Mouse (Mus musculus): ENCODE results near the gene Kif13a.

Gene Kif13a

DNA sequence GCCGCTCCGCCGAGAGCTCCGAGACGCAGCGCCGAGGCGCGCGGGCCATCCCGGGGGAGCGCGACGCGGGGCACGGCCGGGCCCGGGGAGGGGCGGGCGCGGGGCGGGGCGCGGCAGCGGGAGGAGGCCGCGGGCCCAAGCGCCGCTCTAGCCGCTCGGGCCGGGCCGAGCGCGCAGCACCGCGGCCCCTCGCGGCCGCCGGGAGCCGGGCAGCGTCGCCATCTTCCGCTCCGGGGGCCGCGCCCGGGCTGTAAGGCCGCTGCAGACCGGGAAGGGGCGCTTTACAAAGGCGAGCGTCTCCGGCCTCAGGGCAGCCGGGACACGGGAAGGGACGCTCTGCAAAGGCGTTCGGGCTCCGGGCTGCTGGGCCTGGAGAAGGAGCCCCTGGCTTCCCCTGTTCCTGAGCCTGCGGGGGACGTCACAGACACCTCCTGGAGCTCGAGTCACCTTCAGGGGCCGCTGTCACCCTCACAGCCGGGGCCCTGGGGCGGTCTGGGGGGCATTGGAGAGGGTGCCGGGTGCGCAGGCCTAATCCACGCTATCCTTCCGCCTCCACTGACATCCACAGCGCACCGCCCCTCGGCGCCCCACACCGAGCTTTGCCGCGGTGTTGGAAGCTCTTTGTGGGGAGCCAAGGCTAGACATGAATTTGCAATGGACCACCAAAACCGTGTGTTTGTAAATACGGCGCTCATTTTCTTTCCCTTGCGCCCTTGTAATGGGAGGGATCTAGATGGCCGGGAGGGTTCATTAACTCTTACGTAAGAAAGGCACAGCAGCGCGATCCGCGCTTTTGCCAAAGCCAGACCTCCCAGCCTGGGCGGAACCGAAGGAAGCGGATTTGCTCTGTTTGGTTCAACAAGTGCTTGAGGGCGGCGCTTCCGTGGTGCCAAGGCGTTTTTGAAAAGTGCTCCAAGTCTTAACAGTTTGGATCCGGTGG, at the start of gene Kif13a:
TSS of gene Kif13a (minus strand) at position 149 of the 940 bp plus-strand sequence.
- peak; percentile 26 for DNase-seq (ENCODE audit: low spot score)

DNA sequence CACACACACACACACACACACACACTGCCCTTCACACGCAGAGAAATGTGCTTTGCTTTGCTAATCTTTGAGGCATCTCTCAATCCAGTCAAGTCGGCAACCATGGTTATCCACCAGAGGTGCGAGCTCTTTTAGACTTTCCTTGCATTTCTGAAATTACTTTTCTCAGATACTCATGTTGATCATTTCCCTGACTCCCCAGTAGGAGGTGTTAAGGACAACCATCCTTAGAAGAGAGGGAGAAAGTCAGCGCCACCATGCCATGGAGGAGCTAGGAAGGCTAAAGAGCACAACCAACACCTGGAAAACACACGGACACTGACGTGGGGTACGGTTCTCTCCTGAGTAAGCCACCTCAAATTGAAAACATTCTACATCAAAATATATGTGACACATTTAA, 46.9 kb upstream of the Kif13a start:
- no peak for DNase-seq (ENCODE audit: low spot score)

DNA sequence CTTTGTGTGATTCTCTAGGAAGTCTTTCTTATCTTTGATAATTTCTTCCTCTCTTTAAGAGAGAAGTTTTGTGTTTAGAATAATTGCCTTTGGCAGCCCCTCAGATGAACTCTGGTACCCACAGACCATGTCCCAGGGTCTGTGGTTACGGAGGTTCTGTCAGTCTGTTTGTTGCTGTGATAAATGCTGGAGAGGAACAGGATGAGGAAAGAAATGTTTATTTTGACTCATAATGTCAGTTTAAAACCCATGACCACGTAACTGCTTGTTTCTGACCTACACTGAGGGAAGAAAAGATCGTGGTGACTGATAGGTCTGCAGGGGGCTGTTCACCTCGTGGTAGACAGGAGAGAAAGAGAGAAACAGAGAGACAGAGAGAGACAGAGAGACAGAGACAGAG, 46.3 kb upstream of the Kif13a start:
- DNase-seq (ENCODE audit: low spot score), result no peak

DNA sequence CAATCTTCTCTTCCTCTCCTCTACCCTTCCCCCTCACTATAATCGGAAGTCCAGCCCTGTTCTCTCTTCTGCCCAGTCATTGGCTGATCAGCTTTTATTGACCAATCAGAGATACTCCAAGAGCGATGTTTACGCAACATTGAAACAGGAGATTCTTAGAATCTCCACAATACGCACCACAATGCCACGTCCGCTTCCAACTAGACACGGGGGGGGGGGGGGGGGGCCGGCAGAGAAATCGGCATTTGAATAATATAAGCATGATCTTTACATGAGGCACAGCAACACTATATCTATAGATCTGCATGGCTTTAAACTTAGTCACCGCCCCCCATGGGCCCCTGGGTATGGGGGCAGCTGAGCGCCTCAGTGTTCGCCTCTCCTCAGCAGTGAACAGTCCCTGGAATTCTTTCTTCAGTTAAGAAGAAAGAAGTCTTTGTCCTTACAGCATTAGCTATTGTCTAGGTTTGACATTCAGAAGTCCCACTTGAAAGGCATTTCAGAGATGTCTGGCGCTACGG, 45.4 kb upstream of the Kif13a start:
- no peak for DNase-seq (ENCODE audit: low spot score)

DNA sequence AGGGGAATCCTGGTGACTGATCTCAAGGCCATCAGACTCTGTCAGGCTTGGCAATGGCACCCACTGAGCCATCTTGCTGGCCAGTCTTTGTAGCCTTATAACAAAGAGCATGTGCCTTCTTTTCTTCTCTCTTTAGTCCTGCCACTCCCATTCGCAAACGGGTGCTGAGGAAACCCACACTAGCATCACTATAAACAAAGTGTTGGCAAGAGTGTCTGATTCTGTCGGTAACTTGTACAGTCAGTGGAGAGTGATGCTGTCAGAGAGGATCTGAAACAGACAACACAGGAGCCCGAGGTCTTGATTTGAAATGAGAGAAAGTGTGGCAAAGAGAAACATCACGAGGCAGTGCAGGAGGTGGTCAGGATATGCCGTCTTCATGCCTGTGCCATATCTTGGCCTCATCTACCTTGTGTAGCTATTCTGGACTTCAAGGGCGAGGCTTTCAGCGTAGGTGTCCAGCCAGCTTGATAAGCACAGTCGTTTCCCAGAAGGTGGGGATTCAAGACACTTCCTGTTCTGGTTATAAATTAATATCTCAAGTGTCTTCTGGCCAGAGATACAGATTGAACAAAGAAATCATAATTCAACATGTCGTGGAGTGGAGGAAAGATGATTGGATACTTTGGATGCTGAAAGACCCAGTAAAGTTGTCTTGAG, 40.7 kb upstream of the Kif13a start:
- no peak for DNase-seq (ENCODE audit: low spot score)

DNA sequence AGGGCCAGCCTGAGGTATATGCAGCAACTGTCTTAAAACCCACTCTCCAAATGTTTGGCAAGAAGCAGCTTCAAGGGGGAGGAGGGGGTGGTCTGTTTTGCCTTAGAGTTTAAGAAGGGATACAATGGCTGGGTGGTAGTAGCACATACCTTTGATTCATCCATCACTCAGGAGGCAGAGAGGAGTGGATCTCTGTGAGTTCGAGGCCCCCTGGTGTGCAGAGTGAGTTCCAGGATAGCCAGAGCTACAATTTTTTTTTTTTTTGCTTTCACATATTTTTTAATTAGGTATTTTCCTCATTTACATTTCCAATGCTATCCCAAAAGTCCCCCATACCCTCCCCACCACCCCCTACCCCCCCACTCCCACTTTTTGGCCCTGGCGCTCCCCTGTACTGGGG, 39.0 kb upstream of the Kif13a start:
- no peak for DNase-seq (ENCODE audit: low spot score)

DNA sequence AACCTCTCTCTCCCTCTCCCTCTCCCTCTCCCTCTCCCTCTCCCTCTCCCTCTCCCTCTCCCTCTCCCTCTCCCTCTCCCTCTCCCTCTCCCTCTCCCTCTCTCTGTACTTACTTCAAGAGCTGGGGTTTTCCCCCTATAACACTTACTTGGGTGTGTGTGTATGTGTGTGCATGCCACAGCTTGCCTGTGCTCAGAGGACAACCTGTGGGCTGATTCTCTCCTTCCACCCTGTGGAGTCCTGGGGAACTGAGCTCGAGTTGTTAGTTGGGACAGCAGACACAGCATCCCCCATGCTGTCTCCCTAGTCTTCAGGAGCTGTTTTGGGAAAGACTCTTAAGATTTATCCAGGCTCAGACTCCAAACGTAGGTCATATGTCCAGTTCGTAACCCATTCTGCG, 37.6 kb upstream of the Kif13a start:
- no peak for DNase-seq (ENCODE audit: low spot score)

DNA sequence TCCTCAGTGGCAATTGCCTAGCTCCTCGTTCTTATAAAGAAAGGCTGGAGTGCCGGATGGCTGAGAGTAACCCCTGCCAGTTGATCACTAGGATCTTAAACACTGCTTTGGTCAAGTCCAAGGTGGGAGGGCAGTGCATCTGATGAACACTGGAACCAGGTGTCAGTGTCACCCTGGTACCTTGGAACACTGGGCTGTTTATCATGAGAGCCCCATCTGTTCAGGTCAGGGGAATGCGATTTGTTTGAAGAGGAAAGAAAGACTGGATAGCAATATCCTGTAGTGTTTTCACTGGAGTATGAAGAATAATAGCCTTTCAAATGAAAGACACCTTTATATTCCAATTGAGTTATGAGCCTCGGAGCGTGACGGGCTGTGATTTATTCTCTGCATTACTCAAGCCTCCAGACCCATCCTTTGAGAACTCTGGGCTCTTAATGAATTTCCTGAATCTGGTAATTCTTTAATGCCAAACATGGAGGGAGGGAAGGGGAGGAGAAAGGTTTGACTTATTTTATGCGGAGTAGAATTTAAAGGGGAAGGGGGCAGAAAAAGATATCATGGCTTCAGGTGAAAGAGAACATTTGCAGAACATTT, 31.3 kb upstream of the Kif13a start:
- no peak for DNase-seq (ENCODE audit: low spot score)

DNA sequence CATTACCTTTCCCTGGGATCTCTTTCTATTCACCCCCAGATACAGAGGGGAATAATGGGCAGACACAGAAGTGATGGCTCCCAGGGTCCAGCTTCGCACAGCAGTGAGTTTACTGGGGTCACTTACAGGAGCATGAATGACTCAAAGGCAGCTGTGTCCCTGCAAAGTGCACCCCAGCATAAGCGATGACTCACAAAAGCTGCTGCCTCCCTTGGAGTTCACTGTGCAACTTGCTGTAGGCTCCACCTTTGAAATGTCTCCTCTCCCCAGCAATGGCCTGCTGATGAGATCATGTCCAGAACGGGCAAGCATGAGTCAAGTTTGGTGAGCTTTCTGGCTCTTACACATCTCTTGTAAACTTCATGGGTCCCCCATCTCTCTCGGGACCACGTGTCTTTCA, 29.5 kb upstream of the Kif13a start:
- no peak for DNase-seq (ENCODE audit: low spot score)

DNA sequence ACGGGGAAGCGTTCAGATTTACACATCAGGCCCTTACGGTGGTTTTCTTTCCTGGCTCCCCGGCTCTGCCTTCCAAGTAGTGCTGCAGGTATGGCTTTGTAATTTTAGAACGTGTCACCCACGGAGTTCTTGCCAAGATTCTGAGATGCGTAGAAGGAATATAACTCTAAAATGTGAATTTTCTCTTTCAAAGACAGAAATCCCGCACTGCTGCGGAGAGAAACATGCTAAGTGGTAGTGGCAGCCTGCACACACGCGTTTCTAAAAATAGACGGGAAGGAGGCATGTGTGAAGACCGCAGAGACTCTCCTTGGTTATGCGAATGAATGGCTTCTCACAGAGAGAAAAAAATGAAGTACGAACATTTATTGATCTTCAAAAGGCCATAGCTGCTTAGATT, 21.5 kb upstream of the Kif13a start:
- DNase-seq (ENCODE audit: low spot score), result no peak

DNA sequence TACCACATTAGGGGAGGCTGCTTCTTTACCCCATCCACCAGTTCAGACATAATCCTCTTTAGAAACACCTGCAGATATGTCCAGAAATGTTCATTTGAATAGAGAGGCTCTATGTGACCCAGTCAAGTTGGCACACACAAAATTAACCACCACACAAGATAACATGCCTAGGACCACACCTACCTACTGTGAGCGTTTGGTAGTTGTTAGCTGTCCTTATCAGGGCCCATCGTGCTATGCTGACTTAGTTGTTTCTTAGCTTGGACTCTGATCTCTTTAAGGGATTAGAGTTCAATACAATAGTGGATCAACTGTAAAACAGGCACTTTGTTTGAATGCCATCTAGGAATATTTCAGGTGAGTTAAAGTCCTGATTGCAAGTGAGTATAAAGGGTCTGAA, 20.1 kb upstream of the Kif13a start:
- no peak for DNase-seq (ENCODE audit: low spot score)

DNA sequence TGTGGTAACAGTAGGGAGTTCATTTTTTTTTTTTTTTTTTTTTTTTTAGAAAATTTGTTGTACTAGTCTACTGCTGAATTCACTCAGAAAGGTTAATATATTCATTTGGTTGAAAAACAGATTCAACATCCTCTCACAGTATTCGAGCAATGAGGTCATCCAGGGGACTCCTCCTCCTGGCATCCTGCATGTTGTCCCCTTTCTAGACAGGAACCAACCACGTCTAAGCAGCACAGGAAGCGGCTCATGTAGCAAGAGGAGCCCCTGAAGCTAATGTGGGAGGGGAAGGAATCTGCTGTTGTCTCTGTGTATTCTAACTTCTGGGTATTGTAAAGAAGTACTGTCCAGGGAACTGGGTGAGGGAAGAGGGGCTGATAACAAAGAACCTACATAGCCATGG, 18.4 kb upstream of the Kif13a start:
- no peak for DNase-seq (ENCODE audit: low spot score)

DNA sequence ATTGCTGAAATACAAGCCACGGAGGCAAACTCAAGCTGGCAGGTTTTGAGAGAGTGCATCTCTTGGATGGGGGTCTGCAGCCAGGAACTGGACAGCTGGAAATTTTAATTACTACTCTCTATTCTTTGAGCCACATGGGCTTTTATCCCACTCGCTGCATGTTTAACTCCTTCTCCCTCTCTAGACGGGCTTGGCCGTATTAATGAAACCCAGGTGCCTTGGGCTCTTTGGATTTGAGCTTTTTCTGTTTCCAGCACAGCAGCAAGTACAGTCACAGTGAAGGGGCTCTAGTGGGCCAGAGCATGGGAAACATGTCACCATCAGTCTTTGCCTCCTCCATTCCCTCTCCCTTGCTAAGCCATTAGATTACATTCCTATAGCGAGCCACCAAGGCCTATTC, 16.4 kb upstream of the Kif13a start:
- no peak for DNase-seq (ENCODE audit: low spot score)

DNA sequence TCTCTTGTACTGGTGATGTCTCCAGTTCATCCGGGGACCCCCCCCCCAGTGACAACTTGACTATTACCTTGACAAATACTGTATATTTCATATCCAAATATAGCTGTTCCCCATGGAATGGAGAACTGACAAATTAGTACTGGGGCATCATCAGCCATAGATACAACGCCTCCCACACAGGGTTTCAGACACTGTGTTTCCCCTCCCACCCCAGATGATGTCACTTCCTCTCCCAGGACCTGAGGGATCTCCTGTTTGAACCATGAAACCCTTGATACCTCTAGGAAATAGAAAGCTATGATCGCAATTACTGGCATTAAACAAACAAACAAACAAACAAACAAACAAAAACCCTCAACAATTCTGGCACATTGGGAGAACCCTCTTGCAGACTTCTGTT, 15.6 kb upstream of the Kif13a start:
- DNase-seq (ENCODE audit: low spot score), result no peak

DNA sequence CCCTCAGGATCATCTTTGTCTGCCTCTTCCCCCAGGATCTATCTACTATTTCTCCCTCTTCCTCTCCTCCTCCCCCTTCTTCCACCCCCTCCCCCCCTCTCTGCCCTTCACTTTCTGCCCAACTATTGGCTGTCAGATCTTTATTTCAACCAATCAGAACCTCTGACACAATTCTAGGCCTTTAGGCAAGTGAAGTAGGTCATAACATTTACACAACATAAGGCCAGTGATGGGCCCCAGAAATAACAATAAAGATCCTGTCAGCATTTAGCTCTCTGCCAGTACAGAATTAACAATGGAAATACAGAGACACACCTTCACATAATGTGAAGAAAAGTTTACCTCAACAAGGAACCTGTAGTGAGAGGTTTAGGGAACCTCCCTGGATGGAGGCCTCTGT, 13.6 kb upstream of the Kif13a start:
- no peak for DNase-seq (ENCODE audit: low spot score)

DNA sequence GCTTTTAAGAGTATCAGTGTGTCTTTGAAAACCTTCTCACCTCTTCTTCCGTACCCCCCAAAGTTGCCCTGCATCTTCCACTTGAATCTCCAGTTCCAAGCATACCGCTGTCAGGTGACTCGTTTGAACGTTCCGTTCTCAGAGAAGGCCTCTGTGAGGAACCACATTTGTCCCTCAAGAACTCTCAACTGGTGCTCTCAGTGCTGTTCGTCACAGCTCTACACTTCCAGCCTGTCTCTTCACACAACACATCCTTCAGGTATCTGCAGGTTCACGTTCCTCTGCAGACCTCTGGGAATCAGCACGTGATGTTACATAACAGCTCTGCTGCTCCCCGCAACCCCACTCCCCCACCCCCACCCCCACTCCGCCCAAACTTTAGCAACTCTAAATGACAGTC, 4.4 kb upstream of the Kif13a start:
- DNase-seq (ENCODE audit: low spot score), result no peak

DNA sequence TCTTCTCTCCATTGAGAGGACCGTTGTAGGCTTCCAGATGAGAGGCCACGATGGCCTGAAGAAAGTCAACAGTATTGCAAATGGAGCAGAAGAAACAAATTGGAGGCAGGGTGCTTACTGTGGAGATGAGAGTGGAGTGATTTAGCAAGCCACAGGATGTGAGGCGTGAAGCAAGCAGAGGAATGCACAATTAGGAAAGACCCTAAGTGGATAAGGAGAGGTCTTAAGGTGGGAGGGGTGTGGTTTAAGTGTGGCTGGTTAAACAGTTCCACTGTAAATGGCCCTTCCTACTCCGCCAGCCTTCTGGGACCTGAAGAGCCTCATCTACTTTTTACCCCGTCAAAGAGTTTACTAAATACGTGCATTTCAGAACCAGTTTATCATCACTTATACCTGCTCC, 3.2 kb upstream of the Kif13a start:
- no peak for DNase-seq (ENCODE audit: low spot score)

DNA sequence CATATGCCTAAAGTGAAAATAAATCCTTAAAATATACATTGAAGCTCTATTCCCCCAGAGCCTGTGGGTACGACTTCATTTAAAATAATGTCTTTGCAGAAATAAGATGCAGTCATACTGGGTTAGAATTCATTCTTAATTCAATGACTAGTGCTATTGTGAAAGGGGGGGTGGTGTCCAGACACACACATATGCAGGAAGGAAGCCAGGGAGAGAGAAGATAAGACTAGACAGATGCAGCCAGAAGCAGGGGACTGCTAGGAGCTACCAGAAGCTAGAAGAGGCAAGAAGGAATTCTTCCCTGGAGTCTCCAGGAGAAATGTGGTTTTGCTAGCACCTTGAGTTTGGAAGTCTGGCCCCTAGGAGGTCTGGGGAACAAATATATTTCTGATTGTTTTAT, 2.4 kb upstream of the Kif13a start:
- no peak for DNase-seq (ENCODE audit: low spot score)

DNA sequence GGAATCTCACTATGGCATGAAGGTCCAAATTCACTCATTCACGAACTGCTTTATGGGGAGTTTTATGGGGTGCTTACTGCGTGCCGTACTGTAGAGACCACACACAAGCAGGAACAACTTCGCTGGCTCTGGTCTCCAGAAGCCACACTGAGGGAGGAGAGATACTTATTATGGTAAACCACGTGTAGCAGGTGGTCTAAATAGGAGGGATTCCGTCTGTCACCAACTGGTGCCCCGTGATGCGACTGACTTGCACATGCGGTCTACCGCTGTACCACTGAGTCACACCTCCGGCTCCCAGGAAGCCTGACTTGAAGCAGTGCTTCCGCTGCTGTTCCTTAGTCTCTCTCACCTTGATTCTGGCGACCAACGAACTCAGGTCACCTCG, 986 bp upstream of the Kif13a start:
- DNase-seq (ENCODE audit: low spot score), result peak; percentile 1

DNA sequence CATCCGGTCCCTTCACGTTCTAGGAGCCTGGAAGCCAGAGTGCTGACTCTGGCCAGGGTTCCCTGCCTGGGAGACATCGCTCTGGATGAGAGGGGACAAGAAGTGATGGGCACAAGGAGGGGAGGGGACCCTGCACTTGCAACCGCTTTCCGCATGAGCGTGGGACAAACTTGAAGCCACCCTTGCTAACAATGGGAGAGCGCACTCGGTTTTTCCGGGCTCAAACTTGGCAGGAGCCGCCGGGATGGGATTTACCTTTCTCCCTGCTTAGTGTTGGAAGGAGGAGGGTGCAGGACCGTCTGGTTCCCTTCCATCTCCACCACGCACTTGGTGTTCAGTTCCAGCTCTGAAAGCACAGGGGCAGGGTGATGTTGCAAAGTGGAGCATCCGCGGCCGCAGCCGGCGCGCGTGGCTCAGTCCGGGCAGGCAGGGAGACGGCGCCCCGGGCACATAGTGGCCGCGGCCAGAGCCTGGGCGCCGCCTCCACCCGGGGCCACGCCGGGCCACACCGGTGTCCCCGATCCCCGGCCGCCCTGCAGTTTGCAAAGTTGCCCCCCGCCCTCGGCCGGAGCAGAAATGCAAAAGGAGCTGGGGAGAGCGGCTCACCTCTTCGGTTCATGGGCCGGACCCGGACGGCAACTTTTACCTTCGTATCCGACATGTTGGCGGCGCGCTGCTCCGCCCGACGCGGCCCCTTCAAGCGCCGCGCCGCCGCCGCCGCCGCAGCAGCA, 541 bp downstream of the Kif13a start:
- no peak for DNase-seq (ENCODE audit: low spot score)

DNA sequence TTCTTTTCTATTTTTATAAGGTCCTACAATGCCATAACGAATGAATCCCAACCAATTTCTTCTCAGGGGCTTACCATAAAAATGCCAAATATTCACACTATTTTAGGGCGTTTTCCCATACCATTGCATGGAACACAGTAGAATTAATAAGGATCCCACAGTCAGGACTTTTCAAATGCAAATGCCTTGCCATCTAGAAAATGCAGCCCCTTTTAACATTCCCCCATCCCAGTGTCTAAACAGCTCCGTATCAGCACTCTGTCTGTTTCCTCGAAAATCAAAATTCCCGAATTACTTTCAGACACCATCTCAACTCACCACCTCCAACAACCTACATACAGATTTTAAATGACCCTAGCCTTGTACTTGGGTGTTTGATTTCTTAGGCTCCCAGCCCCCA, 1.3 kb downstream of the Kif13a start:
- no peak for DNase-seq (ENCODE audit: low spot score)

DNA sequence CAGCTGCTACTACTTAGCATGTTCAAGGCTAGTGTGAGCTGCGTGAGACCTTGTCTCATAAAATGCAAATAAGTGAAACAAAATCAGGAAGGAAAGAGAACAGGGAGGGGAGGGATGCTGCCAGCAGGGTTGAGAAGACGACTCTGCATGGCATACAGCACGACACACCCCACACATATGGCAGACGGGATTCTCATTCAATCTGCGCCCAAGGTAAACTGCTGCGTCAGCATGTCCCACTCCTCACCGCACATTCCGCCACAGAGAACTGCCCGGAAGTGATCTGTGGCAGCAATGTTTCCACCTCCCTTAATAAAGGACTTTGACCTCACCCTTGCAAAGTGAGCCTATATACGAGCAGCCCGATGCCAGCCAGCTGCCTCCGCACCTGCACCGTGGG, 4.0 kb downstream of the Kif13a start:
- DNase-seq (ENCODE audit: low spot score), result no peak

Measured in spleen, adult 12 weeks (tissue).